Mouse (Mus musculus) midbrain, postnatal 0 days (tissue): ENCODE measurements around the gene Tbxas1. TPM values are rescaled to one million over a fixed set of nuclear protein-coding genes. Genes with fewer than 3 reads are reported as not detected.

Experiments
- ATAC-seq: fragments of 200-750 bp; cut with Nextera tagmentation; 2 replicates; pipeline ENCODE4 v1.8.0; 2017; ENCODE audit warnings: moderate number of reproducible peaks, mild to moderate bottlenecking, moderate TSS enrichment, moderate library complexity; ENCODE audit not compliant: low FRiP score
- DNase-seq: peaks from one replicate; pipeline ENCODE4 v3.0.0-alpha.2; 2015; ENCODE audit warnings: low spot score
- H3K27ac ChIP-seq: fragments of 300-500 bp; sonication (generic); 2 replicates; pipeline ENCODE4 v1.5.1; 2014; ENCODE audit warnings: low read depth, mild to moderate bottlenecking, low read length, mixed read lengths
- H3K27me3 ChIP-seq: fragments of 300-500 bp; sonication (generic); 2 replicates; pipeline ENCODE4 v1.6.1; 2014; ENCODE audit warnings: low read length, control low read depth, mixed read lengths; ENCODE audit not compliant: insufficient read depth
- H3K36me3 ChIP-seq: fragments of 300-500 bp; sonication (generic); 2 replicates; pipeline ENCODE4 v1.6.1; 2014; ENCODE audit warnings: low read length, control low read depth, mixed read lengths; ENCODE audit not compliant: insufficient read depth
- H3K4me1 ChIP-seq: fragments of 300-500 bp; sonication (generic); 2 replicates; pipeline ENCODE4 v1.6.1; 2014; ENCODE audit warnings: mild to moderate bottlenecking, control low read depth, antibody characterized with exemption, low read length, mixed read lengths; ENCODE audit not compliant: insufficient read depth
- H3K4me2 ChIP-seq: fragments of 300-500 bp; sonication (generic); 2 replicates; pipeline ENCODE4 v1.6.1; 2014; ENCODE audit warnings: low read depth, mild to moderate bottlenecking, low read length, mixed read lengths; ENCODE audit not compliant: poor library complexity, severe bottlenecking
- H3K4me3 ChIP-seq: fragments of 300-500 bp; sonication (generic); 2 replicates; pipeline ENCODE4 v1.5.1; 2014; ENCODE audit warnings: low read depth, mild to moderate bottlenecking, low read length, moderate library complexity
- H3K9ac ChIP-seq: fragments of 300-500 bp; sonication (generic); replicated peaks from 2 replicates; pipeline ENCODE4 v1.6.1; 2014; ENCODE audit warnings: mild to moderate bottlenecking, low read length, moderate library complexity, mixed read lengths; ENCODE audit not compliant: poor library complexity, severe bottlenecking
- H3K9me3 ChIP-seq: fragments of 300-500 bp; sonication (generic); 2 replicates; pipeline ENCODE4 v1.6.1; 2016; ENCODE audit warnings: low read length, control low read depth
- CTCF ChIP-seq: IDR thresholded peaks from 2 replicates; pipeline ENCODE4 v1.5.1; 2016; ENCODE audit warnings: antibody characterized with exemption, mild to moderate bottlenecking
- WGBS: fragments of 180-500 bp; shearing (Covaris S2); extraction: QIAGEN DNeasy Blood & Tissue Kit; methylation state at CpG from one replicate; pipeline ENCODE4 v1.1.7; 2014; 5-methylcytosine and 5-hydroxymethylcytosine counted together
- polyA plus RNA-seq: library from polyadenylated mRNA; unstranded; fragments of >200 nt; fragmentation: Nextera tagmentation; extraction: Ambion mirVana; gene quantifications from 2 replicates; pipeline ENCODE4 v1.2.1, GENCODE M21; 2015
- total RNA-seq: library from RNA; depleted of rRNA; stranded (reverse); fragments of >200 nt; gene quantifications from 2 replicates; pipeline ENCODE4 v1.2.3, GENCODE M21; 2014

The Tbxas1 gene
- total and polyA plus RNA-seq, 2 experiments from 2014 or later = 1.4 to 3.1 TPM

DNA sequence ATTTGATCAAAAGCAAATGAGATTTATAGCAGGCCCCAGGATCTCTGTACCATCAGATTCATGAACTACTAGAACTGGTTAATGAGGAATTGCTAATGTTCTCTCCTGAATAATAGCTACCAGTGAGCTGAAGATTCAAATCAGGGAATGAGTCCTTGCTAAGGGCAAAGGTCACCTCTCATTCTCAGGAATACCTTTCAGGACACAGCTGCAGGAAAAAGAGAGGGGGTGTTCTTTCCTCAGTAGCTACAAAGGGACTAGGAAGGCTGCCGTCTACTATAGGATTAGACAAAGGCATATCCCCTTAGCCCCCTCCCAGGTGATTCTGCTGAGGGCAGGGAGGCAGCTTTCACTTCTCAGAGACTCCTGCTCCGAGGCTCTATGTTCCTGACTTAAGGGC, 5.1 kb upstream of the Tbxas1 start:
- Histone ChIP-seq H3K9me3 (no peaks in the 10 kb centered on the region), H3K4me3 (no peak overlapping the region), H3K4me1 (peaks cover 10% of the 10 kb centered on the region), H3K9ac (no peak overlapping the region), H3K27me3 (no peaks in the 10 kb centered on the region), H3K36me3 (no peaks in the 10 kb centered on the region), H3K4me2 (no peak overlapping the region), H3K27ac (no peak overlapping the region)
- WGBS = 14% methylated on average over 2 of the region's 2 CpGs
- no peak for TF ChIP-seq CTCF
- ATAC-seq (no peak), DNase-seq (no peak)

DNA sequence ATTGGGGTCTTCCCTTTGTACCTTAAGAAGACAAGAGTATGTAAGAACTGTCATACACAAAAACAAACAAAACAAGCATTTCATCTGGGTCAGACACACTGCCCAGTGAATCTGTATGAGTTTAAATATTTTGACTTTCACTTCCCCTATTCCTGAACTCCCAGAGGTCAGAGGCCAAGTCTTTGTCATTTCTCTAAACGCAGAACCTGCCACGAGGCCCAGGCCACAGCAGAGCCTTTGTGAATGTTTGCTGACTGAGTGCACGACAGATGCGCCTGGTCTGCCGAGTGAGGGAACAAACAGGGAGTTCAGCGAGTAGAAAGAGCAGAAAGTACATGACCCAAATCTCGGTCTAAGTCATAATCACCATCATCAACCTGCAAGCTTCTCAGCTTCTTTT, 4.2 kb upstream of the Tbxas1 start:
- H3K9ac ChIP-seq = no peak overlapping the region; the same call in 1 of the 2 replicates
- no peaks in the 10 kb centered on the region for H3K27me3 ChIP-seq
- ATAC-seq (no peak), DNase-seq (no peak)
- no peaks in the 10 kb centered on the region for H3K9me3 ChIP-seq
- no peak overlapping the region for H3K4me3 ChIP-seq
- peak overlapping the region; percentile 3; the same call in 1 of the 2 replicates for H3K4me2 ChIP-seq
- H3K36me3 ChIP-seq = no peaks in the 10 kb centered on the region
- H3K27ac ChIP-seq = no peak overlapping the region
- 24% methylated on average over 7 of the region's 7 CpGs for WGBS
- no peak for TF ChIP-seq CTCF
- H3K4me1 ChIP-seq = peaks cover 10% of the 10 kb centered on the region

DNA sequence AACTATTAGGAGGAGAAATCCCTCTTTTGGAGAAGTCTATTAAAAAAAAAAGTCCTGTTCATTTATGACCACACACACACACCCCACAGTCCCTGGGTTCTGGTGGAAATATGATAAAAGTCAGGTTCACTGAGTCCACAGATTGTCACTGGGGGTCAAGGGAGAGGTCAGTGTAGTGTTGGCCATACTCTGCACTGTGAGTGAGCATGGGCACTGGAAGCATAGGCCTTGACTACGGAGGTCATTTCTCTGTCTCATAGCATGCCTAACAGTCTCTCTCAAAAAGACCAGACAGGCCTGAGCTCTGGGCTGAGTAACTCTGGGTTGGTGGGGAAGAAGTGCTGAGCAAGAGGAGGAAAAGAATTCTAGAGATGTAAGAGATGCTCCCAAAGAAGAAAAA, 1.9 kb upstream of the Tbxas1 start:
- Histone ChIP-seq H3K27me3 (no peaks in the 10 kb centered on the region), H3K36me3 (no peaks in the 10 kb centered on the region), H3K27ac (no peak overlapping the region), H3K9ac (no peak overlapping the region), H3K4me1 (peaks cover 10% of the 10 kb centered on the region), H3K9me3 (no peaks in the 10 kb centered on the region), H3K4me3 (no peak overlapping the region; the same call in 1 of the 2 replicates), H3K4me2 (peak overlapping the region; percentile 68)
- WGBS = 53% methylated on average over 1 of the region's 1 CpGs
- no peak for TF ChIP-seq CTCF
- DNase-seq (no peak), ATAC-seq (no peak)

DNA sequence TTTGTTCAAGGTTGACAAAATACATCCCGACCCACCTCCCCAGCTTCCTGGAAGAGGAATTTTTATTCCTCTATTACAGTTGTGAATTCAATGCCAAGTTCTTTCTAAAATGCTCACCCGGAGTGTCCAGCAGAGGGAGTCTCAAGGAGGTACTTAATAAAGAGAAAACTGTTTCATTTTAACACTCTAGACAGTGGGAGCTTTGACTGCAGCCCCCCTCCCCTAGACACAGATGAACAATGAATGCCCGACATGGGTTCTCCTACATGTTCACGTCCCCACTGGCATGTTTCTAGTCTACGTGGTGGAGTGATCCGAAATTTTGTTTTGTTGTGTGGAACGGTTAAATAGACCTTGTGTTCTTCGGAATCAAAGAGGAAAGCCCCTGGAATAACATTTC, 1.2 kb upstream of the Tbxas1 start:
- H3K4me2 ChIP-seq = peak overlapping the region; percentile 68
- TF ChIP-seq CTCF = peak; percentile 83
- H3K9ac ChIP-seq = 0 out of 2 replicates have a peak overlapping the region, but pooled peaks have one; percentile 99
- no peaks in the 10 kb centered on the region for H3K9me3 ChIP-seq
- ATAC-seq (peak; percentile 27; the same call in 1 of the 2 replicates), DNase-seq (peak; percentile 82)
- H3K4me1 ChIP-seq = peaks cover 10% of the 10 kb centered on the region
- 4% methylated on average over 8 of the region's 8 CpGs for WGBS
- H3K36me3 ChIP-seq = no peaks in the 10 kb centered on the region
- H3K27ac ChIP-seq = no peak overlapping the region
- peak overlapping the region; percentile 99 for H3K4me3 ChIP-seq
- H3K27me3 ChIP-seq = no peaks in the 10 kb centered on the region

DNA sequence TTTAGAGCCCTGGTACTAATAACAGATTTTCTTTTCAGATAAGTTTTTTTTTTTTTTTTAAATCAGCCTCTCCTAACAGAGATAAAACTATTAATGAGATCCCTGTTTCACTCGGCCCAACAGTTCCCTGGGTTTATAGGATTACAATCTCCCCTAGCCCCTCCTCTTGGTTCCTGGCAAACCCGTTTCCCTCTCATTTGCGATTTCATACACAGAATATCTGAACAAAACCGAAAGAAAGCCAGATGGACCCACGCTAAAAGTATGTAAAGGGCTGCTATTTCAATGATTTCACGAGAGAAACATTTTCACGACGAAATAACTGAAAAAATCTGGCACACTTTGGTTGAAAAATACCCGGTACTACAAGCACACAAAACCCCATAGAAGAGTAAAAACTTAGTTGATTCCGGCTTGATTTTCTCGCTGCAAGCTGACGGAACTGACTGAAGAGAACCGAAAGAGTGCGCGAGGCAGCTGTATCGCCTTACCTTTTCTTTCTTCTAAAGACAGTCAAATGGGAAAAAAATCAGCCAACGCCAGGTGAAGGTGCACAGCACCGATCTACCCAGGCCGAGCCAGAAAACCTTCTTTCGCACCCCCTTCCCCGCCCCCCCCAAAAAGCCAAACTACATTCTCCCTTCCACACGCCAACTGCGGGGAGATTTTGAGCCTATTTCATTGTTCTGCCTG, 493 bp upstream of the Tbxas1 start:
- peak overlapping the region; percentile 99 for H3K4me3 ChIP-seq
- no peak for TF ChIP-seq CTCF
- no peaks in the 10 kb centered on the region for H3K36me3 ChIP-seq
- peak overlapping the region; percentile 95 for H3K27ac ChIP-seq
- peak overlapping the region; percentile 68 for H3K4me2 ChIP-seq
- peak overlapping the region; percentile 99 for H3K9ac ChIP-seq
- no peaks in the 10 kb centered on the region for H3K9me3 ChIP-seq
- peak; percentile 49 for DNase-seq
- WGBS = 2% methylated on average over 23 of the region's 23 CpGs
- peaks cover 10% of the 10 kb centered on the region for H3K4me1 ChIP-seq
- H3K27me3 ChIP-seq = no peaks in the 10 kb centered on the region
- no peak for ATAC-seq

DNA sequence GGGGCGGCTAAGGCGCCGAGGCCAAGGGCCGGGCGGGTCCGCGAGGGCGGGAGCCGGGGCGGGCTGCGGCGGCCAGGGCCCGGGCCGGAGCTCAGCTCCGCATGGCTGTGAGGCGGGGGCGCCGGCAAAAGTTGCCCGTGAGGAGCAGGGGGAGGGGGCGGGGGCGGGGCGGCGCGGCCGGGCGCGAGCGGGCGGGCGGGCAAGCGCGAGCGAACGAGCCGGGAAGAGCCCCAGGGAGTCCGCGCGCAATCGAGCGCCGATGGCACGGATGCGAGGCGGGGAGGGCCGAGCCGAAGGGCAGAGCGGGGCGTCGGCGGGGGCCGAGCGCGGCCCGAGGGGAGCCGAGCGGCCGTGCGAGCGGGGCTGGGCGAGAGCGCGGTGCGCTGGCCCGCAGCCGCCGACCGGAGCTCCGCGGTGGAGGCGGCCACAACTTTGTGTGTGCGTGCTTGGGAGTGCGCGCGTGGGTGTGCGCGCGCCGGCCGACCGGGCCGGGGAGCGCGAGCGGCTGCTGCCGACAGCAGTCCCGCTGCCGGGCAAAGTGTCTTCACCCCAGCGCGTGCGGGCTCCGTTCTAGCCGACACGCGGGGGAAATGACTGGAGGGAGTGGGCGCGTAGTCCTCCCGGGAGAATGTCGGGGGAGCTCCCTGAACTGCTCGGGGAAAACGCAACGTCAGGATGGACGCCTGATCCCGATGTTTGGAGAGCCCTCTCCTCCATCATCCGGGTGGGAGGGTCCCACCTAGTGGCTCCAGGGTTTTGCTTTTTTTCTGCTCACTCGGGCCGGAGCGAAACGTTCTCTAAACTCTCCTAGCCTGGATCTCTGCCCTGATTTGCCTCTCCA, 1.1 kb downstream of the Tbxas1 start, which contains the start of gene Hipk2:
TSS of gene Hipk2 (minus strand) at position 95 of the 841 bp plus-strand sequence.
- ATAC-seq = peak; percentile 90
- TF ChIP-seq CTCF = peak; percentile 34; the same call in 1 of the 2 replicates
- Histone ChIP-seq H3K27me3 (no peaks in the 10 kb centered on the region), H3K27ac (peak within 1 kb of the TSS; percentile 95), H3K4me3 (peak within 1 kb of the TSS; percentile 99), H3K4me1 (peaks cover 7% of the 10 kb centered on the region; the same call in 1 of the 2 replicates), H3K9ac (peak within 1 kb of the TSS; percentile 99), H3K36me3 (no peaks in the 10 kb centered on the region), H3K9me3 (no peaks in the 10 kb centered on the region), H3K4me2 (peak within 1 kb of the TSS; percentile 68)
- DNase-seq = peak; percentile 94
- WGBS = 1% methylated on average over 36 of the region's 108 CpGs
